Mouse (Mus musculus) lung, adult 2 months (tissue): ENCODE measurements around the gene Esrrg.

Source experiments
- CTCF ChIP-seq: fragments of 200-500 bp; IDR thresholded peaks from 2 replicates; pipeline ENCODE4 v1.5.1; 2011; ENCODE audit warnings: mild to moderate bottlenecking, low read length, control low read depth; ENCODE audit not compliant: insufficient read depth
- POLR2A ChIP-seq: fragments of 200-500 bp; IDR thresholded peaks from 2 replicates; pipeline ENCODE4 v1.6.1; 2011; ENCODE audit warnings: low read depth, mild to moderate bottlenecking, control low read depth, low read length, borderline replicate concordance; ENCODE audit errors: extremely low read depth

DNA sequence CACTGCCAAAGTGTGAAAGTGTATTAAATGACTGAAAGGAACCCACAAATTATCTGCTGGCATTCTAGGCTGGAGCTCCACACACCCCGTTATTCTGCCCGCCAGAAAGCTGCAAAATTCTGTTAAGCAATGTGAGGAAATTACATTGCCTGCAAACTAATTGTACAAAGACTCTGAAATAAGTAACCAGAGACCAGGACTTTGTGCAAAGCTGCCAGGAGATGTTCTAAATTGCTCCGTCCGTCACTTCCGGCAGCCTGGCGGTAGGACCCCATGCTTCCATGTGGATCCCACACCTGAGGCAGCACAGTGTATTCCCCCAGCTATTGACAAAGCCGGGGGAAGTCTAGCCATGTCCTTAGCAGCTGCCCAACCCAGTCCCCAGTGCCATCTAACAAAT, 451.9 kb downstream of the Esrrg start:
- no peak for TF ChIP-seq CTCF
- no peak for TF ChIP-seq POLR2A
